Mouse (Mus musculus): ENCODE data around the gene Vmn2r41.

The Vmn2r41 gene

DNA sequence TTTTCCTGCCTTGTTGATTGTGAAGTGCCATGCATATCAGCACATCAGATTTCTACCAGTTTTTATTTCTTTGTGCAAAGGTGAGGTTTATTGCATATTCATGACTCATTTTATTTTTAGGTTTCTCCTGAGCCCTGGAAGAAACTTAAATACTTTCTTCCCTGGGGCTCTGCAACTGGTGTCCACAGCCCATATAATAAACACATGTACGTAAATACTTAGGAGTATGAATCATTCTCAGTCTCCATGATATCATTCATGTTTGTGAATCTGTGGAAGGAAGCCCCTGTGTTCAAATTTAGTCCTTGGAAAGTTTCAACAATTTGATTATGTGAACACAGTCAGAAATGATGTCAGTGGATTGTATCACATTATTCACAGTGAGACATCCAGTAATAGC, at the start of gene Vmn2r41:
Gene Vmn2r41, minus strand, starts transcription at position 101 of the 400 bp plus-strand sequence.
- in situ Hi-C loops (cut with MboI, MseI), result loop anchor here in 1 of 2 experiments (10.0 kb wide), 1 partner anchor 717 kb away; no protein-coding TSS in a partner anchor

DNA sequence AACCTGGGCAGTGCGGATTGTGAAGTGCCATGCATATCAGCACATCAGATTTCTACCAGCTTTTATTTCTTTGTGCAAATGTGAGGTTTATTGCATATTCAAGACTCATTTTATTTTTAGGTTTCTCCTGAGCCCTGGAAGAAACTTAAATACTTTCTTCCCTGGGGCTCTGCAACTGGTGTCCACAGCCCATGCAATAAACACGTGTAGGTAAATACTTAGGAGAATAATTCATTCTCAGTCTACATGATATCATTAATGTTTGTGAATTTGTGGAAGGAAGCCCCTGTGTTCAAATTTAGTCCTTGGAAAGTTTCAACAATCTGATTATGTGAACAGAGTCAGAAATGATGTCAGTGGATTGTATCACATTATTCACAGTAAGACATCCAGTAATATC, 38.8 kb upstream of the Vmn2r41 start, which contains the start of gene Vmn2r42:
Gene Vmn2r42, minus strand, starts transcription at position 101 of the 400 bp plus-strand sequence.
- in situ Hi-C loops (cut with MboI, MseI), result loop anchor here (5.0 to 10.0 kb wide), 2 partner anchors 715 to 718 kb away; partner anchors contain the start of gene Vmn2r32 (in 2 of the 2)

DNA sequence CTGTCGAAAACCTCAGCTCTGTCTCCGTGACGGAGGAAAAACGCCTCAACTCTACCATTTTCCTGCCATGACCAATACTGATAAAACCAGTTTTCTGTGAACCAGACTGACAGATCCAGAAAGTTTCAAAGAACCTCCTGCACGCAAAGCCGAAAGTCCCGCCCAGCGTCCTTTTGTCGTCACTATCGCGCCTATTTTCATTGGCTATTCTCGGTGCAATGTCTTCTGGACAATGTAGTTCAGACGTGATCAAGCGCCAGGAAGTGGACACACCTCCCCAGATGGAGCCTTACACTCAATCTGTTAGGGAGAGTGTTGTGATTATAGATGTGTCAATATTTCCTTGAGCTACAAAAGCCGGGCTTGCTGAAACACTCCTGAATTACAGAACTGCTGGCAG, 68.6 kb downstream of the Vmn2r41 start:
- in situ Hi-C loops (cut with MboI, MseI), result loop anchor here in 1 of 2 experiments (5.0 to 10.0 kb wide), 3 partner anchors 262 to 1784 kb away; no protein-coding TSS in a partner anchor

Measured in T-helper 17 cell (primary cell).